Mouse (Mus musculus): Measurements from ENCODE around the gene Clic1.

DNA sequence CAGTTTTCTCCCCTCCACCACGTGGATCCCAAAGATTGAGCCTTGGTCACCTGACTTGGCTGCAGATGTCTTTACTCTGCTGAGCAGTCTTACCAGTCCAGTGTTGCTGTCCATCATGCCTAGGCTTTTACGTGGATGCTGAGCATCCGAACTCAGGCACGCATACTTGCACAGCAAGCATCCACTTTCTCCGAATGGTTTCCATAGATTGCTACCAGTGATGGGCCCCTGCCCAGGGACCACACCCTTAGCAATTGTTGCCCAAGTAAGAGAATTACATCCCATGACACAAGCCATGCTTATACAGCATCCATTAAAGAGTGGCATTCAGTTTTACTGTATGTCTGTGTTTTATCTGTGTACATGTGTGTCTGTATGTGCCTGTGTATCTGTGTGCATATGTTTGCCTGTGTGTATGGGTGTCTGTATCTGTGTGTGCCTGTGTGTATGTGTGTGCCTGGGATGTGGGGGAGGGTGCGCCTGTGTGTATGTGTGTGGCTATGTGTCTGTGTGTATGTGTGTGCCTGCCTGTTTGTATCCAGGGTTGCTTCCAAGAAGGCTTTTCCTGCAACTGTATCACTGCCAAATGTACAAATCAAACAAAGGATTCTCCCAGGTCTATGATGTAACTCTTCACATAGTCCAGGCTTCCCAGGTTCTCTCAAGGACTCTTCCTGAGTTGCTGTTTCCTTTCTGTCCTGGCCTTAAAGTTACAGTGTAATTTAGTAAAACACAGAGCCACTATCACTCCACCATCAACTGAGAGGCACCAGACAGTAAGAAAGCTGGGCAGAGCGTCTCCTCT is 6.1 kb downstream of the Clic1 start:
- TF ChIP-seq CTCF (IDR thresholded peaks at IDR 0.05; ENCODE audit: borderline replicate concordance, extremely low read depth, insufficient read depth, insufficient read length), result no peak
- no peak for TF ChIP-seq POLR2A (IDR thresholded peaks at IDR 0.05; ENCODE audit: borderline replicate concordance, extremely low read depth, insufficient read depth, insufficient read length, poor library complexity, severe bottlenecking)

Data from brain, embryonic 14.5 days (tissue).